Mouse (Mus musculus): Measurements from ENCODE around the gene Pak2.

The Pak2 gene

DNA sequence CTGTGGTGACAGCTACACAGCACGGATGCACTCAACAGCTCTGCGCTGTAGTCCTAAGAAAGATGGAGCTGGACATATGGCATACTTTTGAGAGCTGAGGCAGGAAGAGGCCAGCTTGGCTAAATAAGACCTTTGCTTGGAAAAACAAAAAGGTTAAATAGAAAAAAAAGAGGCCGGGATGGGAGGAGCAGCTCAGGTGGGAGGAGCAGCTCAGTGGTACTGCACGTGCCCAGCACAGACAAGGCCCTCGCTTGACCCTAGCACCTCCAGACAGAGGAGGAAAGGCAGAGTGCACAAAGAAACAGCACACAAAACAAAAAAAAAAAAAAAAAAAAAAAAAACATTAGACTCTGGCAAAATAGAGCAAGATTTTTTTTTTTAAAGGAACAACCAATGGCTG, 82.8 kb downstream of the Pak2 start:
- DNase-seq = no peak

DNA sequence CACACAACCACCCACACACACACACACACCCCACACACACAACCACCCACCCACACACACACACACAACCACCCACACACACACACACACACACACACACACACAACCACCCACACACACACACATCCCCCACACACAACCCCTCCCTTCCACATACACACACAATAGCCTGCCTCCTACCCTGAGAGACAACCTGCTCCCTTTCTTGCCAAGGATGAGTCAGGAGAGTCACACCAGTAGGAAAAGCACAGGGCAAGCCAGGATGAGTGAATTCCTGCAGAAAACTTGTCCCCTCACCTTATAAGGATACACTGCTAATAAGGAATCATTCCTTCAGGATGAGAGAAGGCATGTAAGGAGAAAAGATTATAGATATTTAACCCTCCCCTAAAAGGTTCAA, 85.2 kb downstream of the Pak2 start:
- no peak for DNase-seq

DNA sequence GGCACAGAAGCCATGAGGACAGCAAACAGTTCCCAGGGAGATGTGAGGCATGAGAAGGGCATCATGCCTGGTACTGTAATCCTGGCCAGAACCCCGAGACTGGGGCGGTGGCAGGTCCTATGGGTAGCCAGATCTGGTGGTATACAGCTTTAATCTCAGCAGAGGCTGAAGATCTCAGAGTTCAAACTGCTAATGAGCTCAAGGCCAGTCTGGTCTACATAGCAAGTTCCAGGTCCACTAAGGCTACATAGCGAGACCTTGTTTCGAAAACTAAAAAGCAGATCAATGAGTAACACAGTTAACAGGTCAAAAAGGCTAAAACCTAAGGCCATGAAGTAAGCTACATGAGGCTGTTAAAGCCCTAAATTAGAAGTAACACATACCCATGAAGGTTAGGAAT, 85.9 kb downstream of the Pak2 start:
- DNase-seq = no peak

GRCm38 (mm10) chr16:31992039-31992438, 87.1 kb downstream of the Pak2 start:
- no peak for DNase-seq

DNA sequence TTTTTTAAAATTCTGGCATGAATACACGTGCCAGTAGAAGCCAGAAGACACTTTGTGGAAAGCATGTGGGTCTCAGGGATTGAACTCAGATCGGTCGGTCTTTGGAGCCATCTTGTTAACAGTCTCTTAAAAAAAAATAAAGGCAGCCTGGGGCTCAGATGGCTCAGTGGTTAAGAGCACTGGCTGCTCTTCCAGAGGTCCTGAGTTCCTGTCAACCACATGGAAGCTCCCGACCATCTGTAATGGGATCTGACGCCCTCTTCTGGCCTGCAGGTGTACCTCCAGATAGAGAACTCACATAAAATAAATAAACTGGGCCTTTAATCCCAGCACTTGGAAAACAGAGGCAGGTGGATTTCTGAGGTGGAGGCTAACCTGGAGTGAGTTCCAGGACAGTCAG, 98.2 kb downstream of the Pak2 start:
- DNase-seq = no peak

DNA sequence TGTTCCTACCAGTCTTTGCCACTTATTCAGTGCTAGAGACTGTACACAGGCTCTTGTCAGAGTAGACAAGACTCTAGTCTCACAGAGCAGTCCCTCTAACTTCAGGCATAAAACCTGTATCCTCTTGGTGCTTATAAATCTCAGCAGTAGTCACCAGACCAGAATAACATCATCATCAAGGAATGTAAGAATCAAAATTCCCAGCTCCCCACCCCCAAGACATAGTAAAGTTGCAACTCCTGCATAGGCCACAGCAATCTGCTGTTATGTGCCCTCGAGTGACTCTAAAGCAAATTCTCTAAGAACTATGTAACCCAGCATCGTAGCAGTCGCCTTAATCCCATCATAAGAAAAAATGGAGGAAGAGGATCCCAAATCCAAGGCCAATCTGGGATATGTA, 99.6 kb downstream of the Pak2 start:
- no peak for DNase-seq

DNA sequence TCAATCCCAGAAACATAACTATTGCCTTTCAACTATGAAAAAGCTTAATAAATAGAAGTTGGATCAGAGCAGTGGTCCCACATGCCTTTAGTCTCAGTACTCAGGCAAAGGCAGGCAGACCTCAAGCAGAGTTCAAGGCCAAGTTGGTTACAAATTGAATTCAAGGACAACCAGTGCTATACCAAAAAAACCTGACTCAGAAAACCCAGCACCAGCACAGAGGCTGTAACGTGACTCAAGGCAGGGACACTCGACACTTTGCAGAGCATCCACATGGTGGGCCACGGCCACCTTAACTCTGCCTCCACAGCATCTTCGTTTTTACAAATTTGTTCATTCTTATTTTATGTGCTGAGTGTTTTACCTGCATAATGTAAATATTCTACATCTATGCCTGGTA, 103.9 kb downstream of the Pak2 start:
- no peak for DNase-seq
